In genomic region chr4:123819093-123819610, GRCm38 (mm10) we compare ENCODE assay signal across 10 mouse cellular contexts. TPM values are rescaled to one million over a fixed set of nuclear protein-coding genes. Genes with fewer than 3 reads are reported as not detected.
DNase-seq lines count a peak whose midpoint lies in the region; ATAC-seq lines count a peak whose summit lies in the region.
"Had no signal": no experiment of that assay in that cellular context is flagged by ENCODE, and none has a peak within 500 bp of the region (broad histone marks: within the 10 kb centered on the region; RNA-seq: fewer than 3 reads in every experiment).

No protein-coding gene starts in this region.

- 32% methylated on average over 4 of the region's 4 CpGs for WGBS in hindbrain, embryonic 14.5 days
- 30% methylated on average over 4 of the region's 4 CpGs for WGBS in hindbrain, embryonic 16.5 days

- H3K4me2 ChIP-seq in hindbrain, embryonic 14.5 days (replicated peaks) = no peak overlapping the region
- H3K4me2 ChIP-seq in hindbrain, embryonic 16.5 days (ENCODE audit: low read length) = no peak overlapping the region

- ATAC-seq in hindbrain, embryonic 14.5 days (ENCODE audit: low FRiP score) = no peak
- ATAC-seq in hindbrain, embryonic 16.5 days = no peak
- no peak for ATAC-seq in erythroblast, adult 5-6 weeks (replicated peaks; ENCODE audit: low FRiP score, poor library complexity, severe bottlenecking)
- ATAC-seq in activated CD4-positive, CD25-positive, alpha-beta regulatory T cell, adult 4 months = no peak

- no peak overlapping the region for H3K4me3 ChIP-seq in hindbrain, embryonic 14.5 days (replicated peaks; ENCODE audit: low read length)
- no peak overlapping the region for H3K4me3 ChIP-seq in hindbrain, embryonic 16.5 days (ENCODE audit: low read length)
- H3K4me3 ChIP-seq: megakaryocyte, embryonic 14.5 days had no signal

- no peak overlapping the region for H3K27ac ChIP-seq in hindbrain, embryonic 14.5 days
- no peak overlapping the region for H3K27ac ChIP-seq in hindbrain, embryonic 16.5 days (ENCODE audit: low read depth, low read length)

- H3K27me3 ChIP-seq in hindbrain, embryonic 14.5 days (ENCODE audit: control insufficient read depth, insufficient read depth, low read length) = no peaks in the 10 kb centered on the region
- H3K27me3 ChIP-seq in hindbrain, embryonic 16.5 days (replicated peaks; ENCODE audit: control insufficient read depth, insufficient read depth, low read length) = no peaks in the 10 kb centered on the region
- H3K27me3 ChIP-seq: megakaryocyte, embryonic 14.5 days had no signal

- no peaks in the 10 kb centered on the region for H3K4me1 ChIP-seq in hindbrain, embryonic 14.5 days (replicated peaks; ENCODE audit: control insufficient read depth, insufficient read depth, low read length)
- H3K4me1 ChIP-seq in hindbrain, embryonic 16.5 days (ENCODE audit: control insufficient read depth, insufficient read depth, low read depth, low read length) = no peaks in the 10 kb centered on the region
- H3K4me1 ChIP-seq: megakaryocyte, embryonic 14.5 days had no signal

- H3K9ac ChIP-seq in hindbrain, embryonic 14.5 days = no peak overlapping the region
- no peak overlapping the region for H3K9ac ChIP-seq in hindbrain, embryonic 16.5 days (ENCODE audit: low read depth, low read length)

- no peaks in the 10 kb centered on the region for H3K36me3 ChIP-seq in hindbrain, embryonic 14.5 days (replicated peaks; ENCODE audit: control insufficient read depth, insufficient read depth)
- H3K36me3 ChIP-seq in hindbrain, embryonic 16.5 days (ENCODE audit: control insufficient read depth, insufficient read depth, low read length) = no peaks in the 10 kb centered on the region

- DNase-seq in hindbrain, embryonic 14.5 days (ENCODE audit: low spot score) = peak; percentile 24
- DNase-seq in A20 (ENCODE audit: low read depth, low spot score) (peak; percentile 40), ZHBTc4 (ENCODE audit: low read depth, low spot score) (peak; percentile 74)
- peak; percentile 22 for DNase-seq in lung, postnatal 25 days (ENCODE audit: low spot score)
- no peak for DNase-seq in cerebellum, adult 11 months
- DNase-seq: kidney, adult 9 months had no signal

- no peaks in the 10 kb centered on the region for H3K9me3 ChIP-seq in hindbrain, embryonic 14.5 days (ENCODE audit: control insufficient read depth, low read length)
- no peaks in the 10 kb centered on the region for H3K9me3 ChIP-seq in hindbrain, embryonic 16.5 days (ENCODE audit: control insufficient read depth, low read length)

RNA-seq across cellular contexts. Expression of gene Rhbdl2, which starts 31.5 kb away (rescaled TPM):
- 0.90 and 1.2 TPM in 2 replicates for polyA plus RNA-seq in hindbrain, embryonic 14.5 days (2014; fragmentation: Nextera tagmentation; extraction: Ambion mirVana)
- polyA plus RNA-seq in hindbrain, embryonic 16.5 days (2015; fragmentation: Nextera tagmentation; extraction: Ambion mirVana) = 1.3 and 1.6 TPM in 2 replicates
- not detected in 2 replicates for total RNA-seq in erythroblast, adult 5-6 weeks (2015; ENCODE audit: low replicate concordance)
- total RNA-seq in erythroblast, adult 5-6 weeks (2017; ENCODE audit: low replicate concordance) = not detected in 2 replicates
- polyA plus RNA-seq in activated CD4-positive, CD25-positive, alpha-beta regulatory T cell, adult 4 months (2017; shearing (Covaris generic)) = under 1 TPM in 1 of 2 experiments, not detected in 1; 0.83 TPM

RNA-seq across cellular contexts. Expression of gene 4933427I04Rik, which starts 40.3 kb away (rescaled TPM):
- 0.09 and 0.20 TPM in 2 replicates for polyA plus RNA-seq in hindbrain, embryonic 14.5 days (2014; fragmentation: Nextera tagmentation; extraction: Ambion mirVana)
- polyA plus RNA-seq in hindbrain, embryonic 16.5 days (2015; fragmentation: Nextera tagmentation; extraction: Ambion mirVana) = 0.14 and 0.25 TPM in 2 replicates
- not detected in 2 replicates for total RNA-seq in erythroblast, adult 5-6 weeks (2015; ENCODE audit: low replicate concordance)
- total RNA-seq in erythroblast, adult 5-6 weeks (2017; ENCODE audit: low replicate concordance) = not detected in 2 replicates
- not detected for polyA plus RNA-seq in activated CD4-positive, CD25-positive, alpha-beta regulatory T cell, adult 4 months (2017; shearing (Covaris generic))
